Mouse (Mus musculus): ENCODE results near the gene Eef2kmt.

GRCm38 (mm10) chr16:5233418-5234313 lies 22.1 kb downstream of the Eef2kmt start, which contains the start of gene Alg1:
- peak; percentile 100 for TF ChIP-seq POLR2A (IDR thresholded peaks at IDR 0.05; ENCODE audit: borderline replicate concordance, insufficient read depth, low read length)
- no peak for TF ChIP-seq CTCF (IDR thresholded peaks at IDR 0.05; ENCODE audit: borderline replicate concordance, insufficient read depth, low read depth, low read length)
